Mouse (Mus musculus) hematopoietic stem cell, adult 5-6 weeks (primary cell): ENCODE data around the gene Tuba1c. TPM values are rescaled to one million over a fixed set of nuclear protein-coding genes. Genes with fewer than 3 reads are reported as not detected.
A peak's percentile ranks its signal among the peaks of the same experiment; 100 is the strongest.

ENCODE experiments used
- ATAC-seq, 2 experiments: fragments of 125-278 bp in 1 of 2; replicated peaks in 1 of 2; 2 replicates each; pipeline ENCODE4 v1.8.0; 2016 to 2017; ENCODE audit warnings: inconsistent platforms in 2 of 2, mild to moderate bottlenecking in 2 of 2, moderate number of reproducible peaks in 2 of 2, low read depth in 1 of 2, moderate TSS enrichment in 1 of 2; ENCODE audit not compliant: low FRiP score in 2 of 2, poor library complexity in 2 of 2, severe bottlenecking in 2 of 2, insufficient read depth in 1 of 2, low TSS enrichment in 1 of 2
- total RNA-seq: library from RNA; stranded (forward); fragments of 172-1452, 232-1000 nt; gene quantifications from 2 replicates; pipeline ENCODE4 v1.2.3, GENCODE M21; 2017

The Tuba1c gene
- total RNA-seq, 1 experiment from 2014 or later: 65.1 TPM

- ATAC-seq: no peak
Measured at GRCm38 (mm10) chr15:99078181-99078910, 48.7 kb downstream of the Tuba1c start.

DNA sequence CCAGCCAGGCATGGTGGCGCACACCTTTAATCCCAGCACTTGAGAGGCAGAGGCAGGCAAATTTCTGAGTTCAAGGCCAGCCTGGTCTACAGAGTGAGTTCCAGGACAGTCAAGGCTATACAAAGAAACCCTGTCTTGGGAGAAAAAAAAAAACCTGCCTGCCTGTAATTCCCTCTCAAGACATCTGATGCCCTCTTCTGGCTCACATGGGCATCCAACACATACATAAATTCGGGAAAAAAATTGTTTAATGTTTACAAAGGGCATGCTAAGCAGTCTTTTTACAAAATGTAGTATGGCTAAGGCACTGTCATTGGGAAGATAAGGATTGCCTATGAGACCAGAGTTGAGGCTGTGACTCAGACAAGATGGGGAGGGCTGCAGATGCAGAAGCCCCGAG is 50.1 kb downstream of the Tuba1c start:
- no peak for ATAC-seq

DNA sequence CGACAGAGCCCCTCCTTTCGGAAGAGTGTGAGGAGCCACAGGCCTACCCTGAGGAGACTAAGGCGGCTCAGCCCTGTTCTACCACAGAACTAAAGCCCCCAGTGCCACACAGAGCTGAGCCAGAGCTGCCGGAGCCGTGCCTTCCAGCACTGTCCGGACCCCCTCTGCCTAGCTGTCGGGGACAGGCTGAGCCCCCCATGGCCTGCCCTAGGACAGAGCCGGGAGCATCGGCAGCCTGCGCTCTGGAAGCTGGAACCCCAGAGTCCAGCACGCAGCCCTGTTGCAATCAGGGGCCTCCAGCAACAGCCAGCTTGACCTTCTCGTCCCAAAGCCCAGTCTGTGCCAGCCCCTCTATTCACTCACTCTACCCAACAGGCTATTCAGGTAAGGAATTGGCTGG is 52.6 kb downstream of the Tuba1c start:
- no peak for ATAC-seq

DNA sequence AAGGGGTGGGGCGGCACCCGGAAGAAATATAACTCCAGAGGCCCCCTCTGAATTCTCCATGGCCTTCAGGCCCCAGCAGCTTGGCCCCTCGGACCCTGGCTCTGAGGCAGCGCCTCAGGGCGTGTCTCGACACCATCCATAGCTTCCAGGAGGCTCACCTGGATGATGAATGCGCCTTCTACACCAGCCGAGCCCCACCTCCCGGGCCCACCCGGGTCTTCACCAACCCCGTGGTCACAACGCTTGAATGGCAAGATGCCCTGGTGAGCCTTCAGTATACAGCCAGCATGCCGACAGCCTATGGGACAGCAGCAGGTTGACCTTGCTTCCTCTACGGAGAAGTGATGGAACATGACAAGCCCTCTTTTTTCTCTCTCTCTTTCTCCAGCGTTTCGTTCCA is 53.1 kb downstream of the Tuba1c start:
- no peak for ATAC-seq

- peak; percentile 71 to 72 for ATAC-seq
Measured at GRCm38 (mm10) chr15:99083258-99083657, 53.6 kb downstream of the Tuba1c start.

DNA sequence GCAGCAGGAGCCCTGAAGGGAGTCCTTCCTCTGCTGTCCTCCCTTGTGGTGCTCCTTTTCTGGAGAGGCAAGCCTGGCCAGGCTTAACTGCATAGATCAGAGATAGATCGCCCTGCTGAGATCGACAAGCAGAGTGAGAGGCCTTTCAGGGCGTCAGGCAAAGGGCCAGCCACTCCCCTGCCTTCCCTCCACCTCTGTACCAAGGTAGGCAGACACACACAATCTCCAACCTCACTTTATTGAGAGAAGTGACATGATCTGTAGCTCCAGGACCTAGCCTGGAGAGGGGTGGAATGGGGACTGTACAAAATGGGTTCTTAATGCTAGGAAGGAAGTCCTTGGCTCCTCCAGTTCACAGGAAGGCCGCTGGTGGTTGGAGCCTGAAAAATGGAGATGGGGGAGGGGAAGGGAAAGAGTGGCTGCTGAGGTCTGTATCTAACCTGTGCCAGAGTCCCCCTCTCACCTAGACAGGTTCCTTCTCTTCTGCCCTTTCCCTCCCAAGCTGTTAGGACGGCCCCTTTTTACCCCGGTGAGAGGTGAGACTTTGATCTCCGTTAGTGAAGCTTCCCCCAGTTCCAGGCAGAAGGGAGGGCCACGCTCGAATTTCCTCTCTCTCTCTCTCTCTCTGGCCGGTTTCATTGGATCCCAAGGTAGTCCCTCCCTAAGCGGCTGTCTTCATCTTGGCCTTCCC is 54.3 kb downstream of the Tuba1c start:
- ATAC-seq: no peak

- ATAC-seq: no peak
Measured at GRCm38 (mm10) chr15:99084618-99085017, 54.9 kb downstream of the Tuba1c start.

DNA sequence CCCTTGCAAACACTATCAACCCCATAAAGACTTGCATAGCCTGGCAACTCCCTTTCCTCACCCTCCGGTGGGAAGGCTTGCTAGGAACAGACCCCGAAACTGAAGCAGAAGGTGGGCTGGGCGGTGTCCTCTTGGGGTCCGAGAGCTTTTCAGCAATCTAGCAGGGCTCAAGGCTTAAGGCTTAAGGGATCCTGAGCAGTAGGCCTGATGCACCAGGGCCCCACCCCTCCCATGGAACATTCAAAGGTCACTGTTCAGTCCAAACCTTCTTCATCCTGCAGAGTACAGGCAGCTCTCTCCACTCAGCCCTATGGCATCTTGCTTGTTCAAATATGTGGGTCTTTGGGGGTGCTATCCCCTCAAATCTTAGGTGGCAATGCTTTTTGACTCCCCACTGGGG is 56.3 kb downstream of the Tuba1c start:
- ATAC-seq: no peak

- ATAC-seq: no peak
Measured at GRCm38 (mm10) chr15:99087253-99088075, 57.8 kb downstream of the Tuba1c start, which contains the start of gene C1ql4. TSS of gene C1ql4 (minus strand) at chr15:99087817.

Other genes starting within 250 kb of the Tuba1c start
- gene Wnt1, start 240.0 kb upstream of the Tuba1c start, total RNA-seq: not detected in 2 replicates
- gene Ddn, start 220.4 kb upstream of the Tuba1c start, total RNA-seq: 0.15 and 0.63 TPM in 2 replicates
- 70.7 and 115 TPM in 2 replicates for gene Prkag1, start 198.4 kb upstream of the Tuba1c start, total RNA-seq
- 33.0 and 45.0 TPM in 2 replicates for gene Kmt2d, start 158.7 kb upstream of the Tuba1c start, total RNA-seq
- 6.2 and 14.7 TPM in 2 replicates for gene Rhebl1, start 135.4 kb upstream of the Tuba1c start, total RNA-seq
- 0.13 TPM in 1 of 2 replicates, not detected in the other for gene Dhh, start 131.4 kb upstream of the Tuba1c start, total RNA-seq
- 8.7 and 21.2 TPM in 2 replicates for gene Lmbr1l, start 111.7 kb upstream of the Tuba1c start, total RNA-seq
- gene Tuba1b, start 95.3 kb upstream of the Tuba1c start, total RNA-seq: 672 and 707 TPM in 2 replicates
- gene Gm49450, start 76.3 kb upstream of the Tuba1c start, total RNA-seq: 12.9 TPM in 1 of 2 replicates, not detected in the other
- 35.1 and 40.0 TPM in 2 replicates for gene Tuba1a, start 76.2 kb upstream of the Tuba1c start, total RNA-seq
- gene Prph, start 25.3 kb downstream of the Tuba1c start, total RNA-seq: not detected in 2 replicates
- gene Troap, start 44.7 kb downstream of the Tuba1c start, total RNA-seq: 13.4 and 15.9 TPM in 2 replicates
- not detected in 2 replicates for gene C1ql4, start 57.9 kb downstream of the Tuba1c start, total RNA-seq
- gene Dnajc22, start 63.3 kb downstream of the Tuba1c start, total RNA-seq: not detected in 2 replicates
- 0.25 TPM in 1 of 2 replicates, not detected in the other for gene Spats2, start 96.0 kb downstream of the Tuba1c start, total RNA-seq
- gene Kcnh3, start 195.0 kb downstream of the Tuba1c start, total RNA-seq: not detected in 2 replicates
- gene Mcrs1, start 222.1 kb downstream of the Tuba1c start, total RNA-seq: 46.5 and 58.8 TPM in 2 replicates